Mouse (Mus musculus) intestine, embryonic 14.5 days (tissue): ENCODE data around the gene Fam57b. TPM values are rescaled to one million over a fixed set of nuclear protein-coding genes. Genes with fewer than 3 reads are reported as not detected.

Experiments used
- ATAC-seq: fragments of 200-750 bp; cut with Nextera tagmentation; replicated peaks from 2 replicates; pipeline ENCODE4 v1.8.0; 2017; ENCODE audit warnings: low read depth, moderate number of reproducible peaks, moderate TSS enrichment, moderate library complexity; ENCODE audit not compliant: low FRiP score, low TSS enrichment
- DNase-seq: peaks from one replicate; pipeline ENCODE4 v3.0.0-alpha.2; 2018; ENCODE audit warnings: low spot score
- H3K27ac ChIP-seq: fragments of 300-500 bp; sonication (generic); 2 replicates; pipeline ENCODE4 v1.5.1; 2014; ENCODE audit warnings: low read depth, mild to moderate bottlenecking, control low read depth
- H3K27me3 ChIP-seq: fragments of 300-500 bp; sonication (generic); replicated peaks from 2 replicates; pipeline ENCODE4 v1.6.1; 2014; ENCODE audit warnings: low read length, control low read depth; ENCODE audit not compliant: control insufficient read depth, insufficient read depth
- H3K36me3 ChIP-seq: fragments of 300-500 bp; sonication (generic); 2 replicates; pipeline ENCODE4 v1.6.1; 2014; ENCODE audit warnings: low read length, control low read depth; ENCODE audit not compliant: control insufficient read depth, insufficient read depth
- H3K4me1 ChIP-seq: fragments of 300-500 bp; sonication (generic); replicated peaks from 2 replicates; pipeline ENCODE4 v1.6.1; 2014; ENCODE audit warnings: low read length, control low read depth, mixed read lengths; ENCODE audit not compliant: control insufficient read depth, insufficient read depth
- H3K4me2 ChIP-seq: fragments of 300-500 bp; sonication (generic); 2 replicates; pipeline ENCODE4 v1.6.1; 2014; ENCODE audit warnings: low read length
- H3K4me3 ChIP-seq: fragments of 300-500 bp; sonication (generic); 2 replicates; pipeline ENCODE4 v1.5.1; 2014; ENCODE audit warnings: low read depth, low read length, control low read depth, mixed read lengths
- H3K9ac ChIP-seq: fragments of 300-500 bp; sonication (generic); 2 replicates; pipeline ENCODE4 v1.6.1; 2014; ENCODE audit warnings: mild to moderate bottlenecking, low read length
- H3K9me3 ChIP-seq: fragments of 300-500 bp; sonication (generic); 2 replicates; pipeline ENCODE4 v1.6.1; 2016; ENCODE audit warnings: low read length, control low read depth; ENCODE audit not compliant: control insufficient read depth
- WGBS: fragments of 180-500 bp; shearing (Covaris S2); extraction: QIAGEN DNeasy Blood & Tissue Kit; methylation state at CpG from one replicate; pipeline ENCODE4 v1.1.7; 2014; 5-methylcytosine and 5-hydroxymethylcytosine counted together
- polyA plus RNA-seq: library from polyadenylated mRNA; unstranded; fragments of >200 nt; fragmentation: Nextera tagmentation; extraction: Ambion mirVana; gene quantifications from 2 replicates; pipeline ENCODE4 v1.2.1, GENCODE M21; 2014

Gene Fam57b
- polyA plus RNA-seq, 1 experiment from 2014 or later = 1.8 TPM

- DNase-seq (peak; percentile 67), ATAC-seq (peak; percentile 33)
- peak overlapping the region; percentile 40 for H3K4me3 ChIP-seq
- H3K27ac ChIP-seq = no peak overlapping the region
- peak overlapping the region; percentile 40 for H3K9ac ChIP-seq
- no peaks in the 10 kb centered on the region for H3K9me3 ChIP-seq
- WGBS = 1% methylated on average over 62 of the region's 74 CpGs
- peaks cover 27% of the 10 kb centered on the region for H3K27me3 ChIP-seq
- peaks cover 13% of the 10 kb centered on the region for H3K36me3 ChIP-seq
- peak overlapping the region; percentile 96 for H3K4me2 ChIP-seq
- 0 out of 2 replicates have a peak, but pooled peaks cover 10% of the 10 kb centered on the region for H3K4me1 ChIP-seq
Measured at GRCm38 (mm10) chr7:126847421-126848398, 50.2 kb downstream of the Fam57b start.

GRCm38 (mm10) chr7:126848794-126849193, 51.3 kb downstream of the Fam57b start:
- peaks cover 24% of the 10 kb centered on the region for H3K36me3 ChIP-seq
- peaks cover 27% of the 10 kb centered on the region for H3K27me3 ChIP-seq
- H3K4me3 ChIP-seq = no peak overlapping the region
- H3K9me3 ChIP-seq = no peaks in the 10 kb centered on the region
- H3K27ac ChIP-seq = no peak overlapping the region
- DNase-seq (no peak), ATAC-seq (no peak)
- no peak overlapping the region for H3K4me2 ChIP-seq
- 0 out of 2 replicates have a peak, but pooled peaks cover 10% of the 10 kb centered on the region for H3K4me1 ChIP-seq
- WGBS = 23% methylated on average over 10 of the region's 10 CpGs
- no peak overlapping the region for H3K9ac ChIP-seq

DNA sequence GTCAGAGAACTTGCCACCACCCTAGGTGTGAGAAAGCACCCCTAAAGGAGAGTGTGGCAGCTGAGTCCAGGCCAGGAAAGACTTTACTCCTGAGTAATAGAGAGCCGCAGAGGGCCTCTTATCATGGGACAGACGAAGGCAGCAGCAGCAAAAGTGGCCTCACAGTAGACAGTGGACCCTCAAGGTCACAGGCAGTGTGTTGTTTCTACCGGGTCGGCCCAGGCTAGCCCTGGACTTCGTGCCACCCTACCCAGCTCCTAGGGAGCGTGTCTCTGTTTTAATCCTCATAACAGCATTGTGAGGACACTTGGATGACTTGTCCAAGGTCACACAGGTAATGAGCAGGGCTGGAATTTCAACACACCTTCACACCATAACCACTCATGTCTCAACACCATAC, 52.7 kb downstream of the Fam57b start:
- Histone ChIP-seq H3K36me3 (peaks cover 37% of the 10 kb centered on the region), H3K4me3 (no peak overlapping the region), H3K9me3 (no peaks in the 10 kb centered on the region), H3K4me2 (no peak overlapping the region), H3K9ac (no peak overlapping the region), H3K27ac (no peak overlapping the region), H3K27me3 (peaks cover 27% of the 10 kb centered on the region), H3K4me1 (0 out of 2 replicates have a peak, but pooled peaks cover 10% of the 10 kb centered on the region)
- WGBS = 76% methylated on average over 6 of the region's 6 CpGs
- no peak for ATAC-seq
- no peak for DNase-seq

DNA sequence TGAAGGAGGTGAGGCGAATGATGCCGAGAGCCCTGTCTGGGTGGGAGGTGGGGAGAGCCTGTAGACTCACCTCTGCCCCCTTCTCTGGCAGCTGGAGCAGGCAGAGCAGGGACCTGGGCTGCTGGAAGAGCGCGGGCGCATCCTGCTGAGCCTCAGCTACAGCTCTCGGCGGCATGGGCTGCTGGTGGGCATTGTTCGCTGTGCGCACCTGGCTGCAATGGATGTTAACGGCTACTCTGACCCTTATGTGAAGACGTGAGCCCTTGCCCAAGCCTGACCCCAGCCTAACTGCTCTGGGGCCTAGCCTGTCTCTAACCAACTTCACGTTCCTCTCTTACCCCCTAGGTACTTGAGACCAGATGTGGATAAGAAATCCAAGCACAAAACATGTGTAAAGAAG, 53.7 kb downstream of the Fam57b start:
- H3K27ac ChIP-seq = no peak overlapping the region
- ATAC-seq = no peak
- DNase-seq = no peak
- no peak overlapping the region for H3K9ac ChIP-seq
- no peak overlapping the region for H3K4me3 ChIP-seq
- no peak overlapping the region for H3K4me2 ChIP-seq
- no peaks in the 10 kb centered on the region for H3K9me3 ChIP-seq
- 0 out of 2 replicates have a peak, but pooled peaks cover 10% of the 10 kb centered on the region for H3K4me1 ChIP-seq
- 54% methylated on average over 12 of the region's 12 CpGs for WGBS
- H3K36me3 ChIP-seq = peaks cover 47% of the 10 kb centered on the region
- peaks cover 27% of the 10 kb centered on the region for H3K27me3 ChIP-seq

- Histone ChIP-seq H3K27me3 (peaks cover 14% of the 10 kb centered on the region), H3K9ac (no peak overlapping the region), H3K4me1 (0 out of 2 replicates have a peak, but pooled peaks cover 3% of the 10 kb centered on the region), H3K36me3 (peaks cover 70% of the 10 kb centered on the region), H3K9me3 (no peaks in the 10 kb centered on the region), H3K27ac (no peak overlapping the region), H3K4me3 (no peak overlapping the region), H3K4me2 (no peak overlapping the region)
- 88% methylated on average over 5 of the region's 5 CpGs for WGBS
- ATAC-seq = no peak
- no peak for DNase-seq
Measured at GRCm38 (mm10) chr7:126853454-126853853, 56.0 kb downstream of the Fam57b start.

- no peak overlapping the region for H3K4me2 ChIP-seq
- ATAC-seq = no peak
- no peaks in the 10 kb centered on the region for H3K4me1 ChIP-seq
- no peak overlapping the region for H3K4me3 ChIP-seq
- DNase-seq = no peak
- H3K36me3 ChIP-seq = peaks cover 81% of the 10 kb centered on the region
- no peaks in the 10 kb centered on the region for H3K27me3 ChIP-seq
- 86% methylated on average over 3 of the region's 3 CpGs for WGBS
- no peak overlapping the region for H3K9ac ChIP-seq
- H3K27ac ChIP-seq = no peak overlapping the region
- no peaks in the 10 kb centered on the region for H3K9me3 ChIP-seq
Measured at GRCm38 (mm10) chr7:126855641-126856040, 58.2 kb downstream of the Fam57b start.

GRCm38 (mm10) chr7:126856741-126857420, 59.4 kb downstream of the Fam57b start:
- H3K27ac ChIP-seq = no peak overlapping the region
- WGBS = 74% methylated on average over 9 of the region's 9 CpGs
- ATAC-seq (no peak), DNase-seq (no peak)
- no peak overlapping the region for H3K4me2 ChIP-seq
- H3K4me1 ChIP-seq = peaks cover 5% of the 10 kb centered on the region; the same call in 1 of the 2 replicates
- H3K9ac ChIP-seq = no peak overlapping the region
- no peak overlapping the region for H3K4me3 ChIP-seq
- no peaks in the 10 kb centered on the region for H3K9me3 ChIP-seq
- no peaks in the 10 kb centered on the region for H3K27me3 ChIP-seq
- H3K36me3 ChIP-seq = peaks cover 77% of the 10 kb centered on the region

DNA sequence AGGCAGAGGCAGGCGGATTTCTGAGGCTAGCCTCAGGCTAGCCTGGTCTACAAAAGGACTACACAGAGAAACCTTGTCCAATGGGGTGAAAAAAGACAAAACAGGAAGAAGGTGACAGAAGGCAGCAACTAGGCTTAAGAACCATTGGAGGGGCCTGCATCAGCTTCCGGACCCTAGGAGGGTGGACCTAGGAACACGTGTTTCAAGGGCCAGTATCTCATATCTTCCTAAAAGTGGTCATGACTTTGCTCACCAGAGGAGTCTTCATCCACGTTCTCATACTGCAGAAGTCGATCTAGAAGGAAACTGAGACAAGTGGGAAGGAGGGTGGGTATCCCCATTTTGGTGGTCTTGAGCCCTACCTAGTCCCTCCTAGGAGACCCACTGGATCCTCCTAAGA, 63.5 kb downstream of the Fam57b start:
- DNase-seq (no peak), ATAC-seq (no peak)
- Histone ChIP-seq H3K27me3 (no peaks in the 10 kb centered on the region), H3K9me3 (no peaks in the 10 kb centered on the region), H3K4me1 (peaks cover 22% of the 10 kb centered on the region), H3K4me2 (peak overlapping the region; percentile 61), H3K9ac (peak overlapping the region; percentile 53), H3K27ac (no peak overlapping the region), H3K4me3 (peak overlapping the region; percentile 59), H3K36me3 (peaks cover 61% of the 10 kb centered on the region)
- 65% methylated on average over 5 of the region's 5 CpGs for WGBS
